Mouse (Mus musculus) forebrain, embryonic 15.5 days (tissue): ENCODE results near the gene Trip6. TPM values are rescaled to one million over a fixed set of nuclear protein-coding genes. Genes with fewer than 3 reads are reported as not detected.

Source experiments
- ATAC-seq: fragments of 200-750 bp; cut with Nextera tagmentation; replicated peaks from 2 replicates; pipeline ENCODE4 v1.8.0; 2017; ENCODE audit warnings: mild to moderate bottlenecking, moderate TSS enrichment, moderate library complexity
- H3K27ac ChIP-seq: fragments of 300-500 bp; sonication (generic); replicated peaks from 2 replicates; pipeline ENCODE4 v1.5.1; 2015; ENCODE audit warnings: mild to moderate bottlenecking, inconsistent platforms
- H3K27me3 ChIP-seq: fragments of 300-500 bp; sonication (generic); 2 replicates; pipeline ENCODE4 v1.6.1; 2015; ENCODE audit warnings: inconsistent platforms
- H3K36me3 ChIP-seq: fragments of 300-500 bp; sonication (generic); 2 replicates; pipeline ENCODE4 v1.6.1; 2015; ENCODE audit warnings: mild to moderate bottlenecking, inconsistent platforms
- H3K4me1 ChIP-seq: fragments of 300-500 bp; sonication (generic); 2 replicates; pipeline ENCODE4 v1.6.1; 2015; ENCODE audit warnings: inconsistent platforms
- H3K4me2 ChIP-seq: fragments of 300-500 bp; sonication (generic); replicated peaks from 2 replicates; pipeline ENCODE4 v1.6.1; 2015; ENCODE audit warnings: mild to moderate bottlenecking, inconsistent platforms
- H3K4me3 ChIP-seq: fragments of 300-500 bp; sonication (generic); 2 replicates; pipeline ENCODE4 v1.5.1; 2015; ENCODE audit warnings: mild to moderate bottlenecking, inconsistent platforms
- H3K9ac ChIP-seq: fragments of 300-500 bp; sonication (generic); replicated peaks from 2 replicates; pipeline ENCODE4 v1.6.1; 2015; ENCODE audit warnings: mild to moderate bottlenecking, inconsistent platforms
- H3K9me3 ChIP-seq: fragments of 300-500 bp; sonication (generic); 2 replicates; pipeline ENCODE4 v1.6.1; 2016; ENCODE audit warnings: inconsistent platforms
- WGBS: fragments of 180-500 bp; shearing (Covaris S2); methylation state at CpG from one replicate; pipeline ENCODE4 v1.1.7; 2015; ENCODE audit warnings: mixed read lengths; 5-methylcytosine and 5-hydroxymethylcytosine counted together
- polyA plus RNA-seq: library from polyadenylated mRNA; unstranded; fragments of >200 nt; fragmentation: Nextera tagmentation; extraction: Ambion mirVana; gene quantifications from 2 replicates; pipeline ENCODE4 v1.2.1, GENCODE M21; 2015

Trip6 gene
- polyA plus RNA-seq, 1 experiment from 2014 or later, result 19.1 TPM

- WGBS, result 67% methylated on average over 6 of the region's 6 CpGs
Measured at GRCm38 (mm10) chr5:137335066-137335465, 20.9 kb upstream of the Trip6 start.

GRCm38 (mm10) chr5:137334317-137334716, 20.1 kb upstream of the Trip6 start:
- peaks cover 28% of the 10 kb centered on the region for H3K4me1 ChIP-seq
- no peaks in the 10 kb centered on the region for H3K36me3 ChIP-seq
- H3K27ac ChIP-seq, result no peak overlapping the region
- 63% methylated on average over 10 of the region's 10 CpGs for WGBS
- no peaks in the 10 kb centered on the region for H3K27me3 ChIP-seq
- H3K4me2 ChIP-seq, result peak overlapping the region; percentile 98; the same call in 1 of the 2 replicates
- no peaks in the 10 kb centered on the region for H3K9me3 ChIP-seq
- H3K4me3 ChIP-seq, result no peak overlapping the region
- no peak overlapping the region for H3K9ac ChIP-seq
- no peak for ATAC-seq

More at GRCm38 (mm10) chr5:137335066-137335465, 20.9 kb upstream of the Trip6 start:
- Histone ChIP-seq H3K9me3 (no peaks in the 10 kb centered on the region), H3K9ac (no peak overlapping the region), H3K27ac (no peak overlapping the region), H3K36me3 (no peaks in the 10 kb centered on the region), H3K4me3 (no peak overlapping the region), H3K27me3 (no peaks in the 10 kb centered on the region), H3K4me2 (no peak overlapping the region), H3K4me1 (peaks cover 36% of the 10 kb centered on the region)
- no peak for ATAC-seq

GRCm38 (mm10) chr5:137333512-137334174, 19.4 kb upstream of the Trip6 start, which contains the start of gene Slc12a9:
TSS of gene Slc12a9 (minus strand) at chr5:137333597.
- no peaks in the 10 kb centered on the region for H3K9me3 ChIP-seq

GRCm38 (mm10) chr5:137332857-137333511, 18.8 kb upstream of the Trip6 start:
- WGBS, result 14% methylated on average over 15 of the region's 15 CpGs
- Histone ChIP-seq H3K36me3 (no peaks in the 10 kb centered on the region; the same call in 1 of the 2 replicates), H3K9me3 (no peaks in the 10 kb centered on the region), H3K9ac (peak overlapping the region; percentile 88), H3K27ac (no peak overlapping the region), H3K4me2 (peak overlapping the region; percentile 98), H3K4me1 (peaks cover 19% of the 10 kb centered on the region), H3K27me3 (no peaks in the 10 kb centered on the region), H3K4me3 (peak overlapping the region; percentile 58)
- ATAC-seq, result peak; percentile 28

More at GRCm38 (mm10) chr5:137333512-137334174, 19.4 kb upstream of the Trip6 start, which contains the start of gene Slc12a9:
- Histone ChIP-seq H3K4me3 (peak within 1 kb of the TSS; percentile 58), H3K27ac (peak within 1 kb of the TSS; percentile 25), H3K9ac (peak within 1 kb of the TSS; percentile 88), H3K4me2 (peak within 1 kb of the TSS; percentile 98), H3K27me3 (no peaks in the 10 kb centered on the region), H3K36me3 (no peaks in the 10 kb centered on the region), H3K4me1 (peaks cover 22% of the 10 kb centered on the region)
- ATAC-seq, result peak; percentile 88
- under 1% methylated on average over 44 of the region's 44 CpGs for WGBS

DNA sequence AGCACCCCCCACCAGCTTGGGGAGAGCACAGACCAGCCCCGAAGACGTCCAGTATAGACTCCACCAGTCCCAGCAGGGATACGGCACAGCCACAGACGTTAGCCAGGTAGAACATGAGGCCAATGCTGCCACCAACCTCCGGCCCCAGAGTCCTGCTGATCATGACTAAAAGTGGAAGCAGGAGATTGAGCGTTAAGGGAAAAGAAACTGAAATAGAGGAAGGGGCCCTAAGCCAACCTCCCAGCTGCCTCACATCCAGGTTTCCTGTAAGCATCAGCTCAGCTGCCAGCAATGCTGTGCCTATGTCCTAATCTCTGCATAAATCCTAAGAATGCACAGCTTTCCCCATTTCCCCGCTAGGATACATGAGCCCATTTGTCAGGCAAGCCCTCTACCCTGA, 16.7 kb upstream of the Trip6 start:
- Histone ChIP-seq H3K27me3 (no peaks in the 10 kb centered on the region), H3K4me1 (peaks cover 19% of the 10 kb centered on the region), H3K9me3 (no peaks in the 10 kb centered on the region), H3K36me3 (peaks cover 7% of the 10 kb centered on the region; the same call in 1 of the 2 replicates), H3K4me2 (no peak overlapping the region), H3K27ac (no peak overlapping the region), H3K9ac (no peak overlapping the region), H3K4me3 (no peak overlapping the region)
- WGBS, result 93% methylated on average over 7 of the region's 7 CpGs
- no peak for ATAC-seq

- Histone ChIP-seq H3K4me1 (no peaks in the 10 kb centered on the region), H3K36me3 (peaks cover 26% of the 10 kb centered on the region), H3K4me3 (no peak overlapping the region), H3K27me3 (no peaks in the 10 kb centered on the region), H3K9ac (no peak overlapping the region), H3K9me3 (no peaks in the 10 kb centered on the region), H3K4me2 (no peak overlapping the region), H3K27ac (no peak overlapping the region)
- 96% methylated on average over 3 of the region's 3 CpGs for WGBS
- no peak for ATAC-seq
Measured at GRCm38 (mm10) chr5:137320996-137321395, 6.8 kb upstream of the Trip6 start.

DNA sequence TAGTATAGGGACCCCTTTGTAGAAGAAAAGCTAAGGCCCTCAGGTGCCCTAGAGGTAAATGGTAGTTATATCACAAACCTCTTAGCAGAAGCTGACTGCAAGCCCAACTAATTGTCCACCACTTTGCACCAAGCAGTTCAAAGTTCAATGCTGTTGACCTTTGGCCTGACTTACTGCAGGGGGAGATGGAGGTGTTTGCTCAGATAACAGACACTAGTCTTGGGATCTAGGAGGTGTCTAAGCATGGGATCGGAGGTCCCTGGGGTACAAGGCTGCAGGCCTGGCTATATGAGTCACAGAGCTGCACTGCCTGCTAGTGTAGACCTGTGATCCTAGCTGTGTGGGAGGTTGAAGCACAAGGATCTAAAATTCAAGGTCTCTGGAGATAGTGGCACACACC, 4.4 kb upstream of the Trip6 start:
- no peak overlapping the region for H3K27ac ChIP-seq
- no peak overlapping the region for H3K4me3 ChIP-seq
- no peak for ATAC-seq
- H3K9me3 ChIP-seq, result no peaks in the 10 kb centered on the region
- H3K4me2 ChIP-seq, result no peak overlapping the region
- H3K9ac ChIP-seq, result no peak overlapping the region
- peaks cover 20% of the 10 kb centered on the region for H3K36me3 ChIP-seq
- H3K27me3 ChIP-seq, result no peaks in the 10 kb centered on the region
- H3K4me1 ChIP-seq, result peaks cover 20% of the 10 kb centered on the region
- 100% methylated on average over 1 of the region's 1 CpGs for WGBS

DNA sequence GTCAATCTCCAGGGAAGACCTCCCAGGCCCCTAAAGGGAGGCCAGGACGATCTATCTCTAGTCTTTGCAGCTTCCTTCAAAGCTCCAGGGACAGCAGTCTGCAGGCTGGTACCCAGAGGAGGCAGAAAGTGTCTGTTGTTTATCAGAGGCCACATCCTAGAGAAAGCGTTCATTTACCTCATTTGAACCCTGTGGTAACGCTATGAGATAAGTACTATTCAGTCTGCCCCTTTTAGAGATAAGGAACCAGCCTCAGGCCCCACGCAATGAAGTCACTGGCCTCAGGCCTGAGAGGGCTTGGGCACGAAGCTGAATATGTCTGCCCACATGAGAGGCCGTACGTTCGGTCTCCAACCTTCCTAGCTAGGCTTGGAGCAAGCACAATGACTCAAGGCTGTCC, 3.2 kb upstream of the Trip6 start:
- 95% methylated on average over 8 of the region's 8 CpGs for WGBS
- H3K36me3 ChIP-seq, result peaks cover 19% of the 10 kb centered on the region
- no peak overlapping the region for H3K4me2 ChIP-seq
- H3K27me3 ChIP-seq, result no peaks in the 10 kb centered on the region
- H3K9me3 ChIP-seq, result no peaks in the 10 kb centered on the region
- no peak for ATAC-seq
- H3K27ac ChIP-seq, result no peak overlapping the region
- peaks cover 27% of the 10 kb centered on the region for H3K4me1 ChIP-seq
- no peak overlapping the region for H3K4me3 ChIP-seq
- H3K9ac ChIP-seq, result no peak overlapping the region

DNA sequence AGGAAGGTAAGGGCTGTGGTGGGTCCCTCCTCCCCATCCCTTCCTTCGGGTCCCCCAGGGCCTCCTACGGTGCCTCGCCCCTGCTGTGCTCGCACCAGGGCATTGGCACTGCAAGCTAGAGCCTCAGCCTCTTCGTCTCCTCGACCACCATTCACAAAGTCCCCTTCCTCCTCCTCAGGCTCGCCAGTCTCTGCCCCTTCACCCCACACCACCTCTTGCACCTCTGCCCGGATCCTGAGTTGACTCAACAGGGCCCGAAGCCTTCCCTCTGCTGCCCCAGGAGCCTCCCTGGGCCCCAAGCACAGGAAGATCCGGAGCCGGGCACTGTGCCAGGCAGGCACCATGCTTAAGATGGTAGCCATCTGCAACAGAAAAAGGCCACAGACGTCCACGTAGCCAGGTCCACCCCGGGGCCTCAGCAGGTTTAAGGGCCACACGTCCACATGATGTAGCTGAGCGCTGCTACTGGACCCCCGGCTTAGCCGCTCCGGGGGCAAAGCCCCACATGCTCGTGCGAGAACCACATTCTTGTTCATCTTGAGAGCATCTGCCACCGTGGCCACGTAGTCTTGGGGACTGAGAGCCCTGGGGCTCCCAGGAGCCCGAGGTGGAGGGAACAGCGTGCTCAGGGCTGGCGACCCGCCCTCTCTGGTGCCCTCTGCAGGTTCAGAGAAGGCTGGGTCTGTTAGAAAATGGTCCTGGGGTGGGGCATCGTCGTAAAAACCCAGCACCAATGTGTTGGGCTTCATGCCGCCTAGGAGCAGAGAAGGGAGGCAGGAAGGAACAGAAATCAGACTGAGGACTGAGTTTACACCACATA, 1.1 kb upstream of the Trip6 start:
- Histone ChIP-seq H3K36me3 (peaks cover 10% of the 10 kb centered on the region), H3K4me3 (no peak overlapping the region), H3K9ac (peak overlapping the region; percentile 53; the same call in 1 of the 2 replicates), H3K27ac (0 out of 2 replicates have a peak overlapping the region, but pooled peaks have one; percentile 69), H3K4me2 (peak overlapping the region; percentile 62), H3K4me1 (peaks cover 27% of the 10 kb centered on the region), H3K9me3 (no peaks in the 10 kb centered on the region), H3K27me3 (no peaks in the 10 kb centered on the region)
- ATAC-seq, result no peak; the same call in 1 of the 2 replicates
- WGBS, result 35% methylated on average over 30 of the region's 30 CpGs

DNA sequence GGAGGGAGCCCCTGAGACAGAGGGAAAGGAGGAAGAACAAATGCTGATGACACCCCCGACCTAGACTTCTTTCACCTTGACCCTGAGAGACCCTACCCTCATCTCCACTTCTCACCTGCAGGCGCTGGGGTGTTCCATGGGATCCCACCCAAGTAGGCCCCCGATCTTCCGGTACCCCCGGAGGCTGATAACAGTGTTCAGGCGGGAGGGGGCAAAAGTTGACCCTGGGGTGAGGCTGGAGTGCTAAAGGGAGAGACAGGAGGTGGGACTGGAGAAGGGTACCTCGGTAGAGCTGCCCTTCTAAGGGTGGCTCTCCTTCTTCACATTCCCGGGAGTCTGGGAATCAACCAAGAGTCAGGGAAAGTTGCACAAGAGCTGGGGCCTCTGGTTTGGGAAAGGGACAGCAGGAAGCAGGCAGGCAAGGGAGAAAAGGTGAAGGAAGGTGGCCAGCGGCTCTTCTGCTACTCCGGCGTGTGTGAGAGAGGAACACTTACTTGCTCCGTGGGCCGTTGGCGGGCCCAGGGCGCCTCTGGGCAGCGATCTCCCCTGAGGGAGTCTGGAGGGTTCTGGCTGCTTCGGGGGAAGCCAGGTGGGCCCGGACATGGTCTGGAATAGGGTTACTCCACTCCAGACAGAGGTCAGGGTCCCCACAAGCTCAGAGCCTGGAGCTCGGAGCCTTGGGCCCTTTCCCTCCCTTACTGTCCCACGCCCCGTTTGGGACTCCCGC, 575 bp downstream of the Trip6 start:
- Histone ChIP-seq H3K9ac (peak overlapping the region; percentile 53), H3K9me3 (no peaks in the 10 kb centered on the region), H3K36me3 (peaks cover 7% of the 10 kb centered on the region; the same call in 1 of the 2 replicates), H3K4me1 (peaks cover 27% of the 10 kb centered on the region), H3K27ac (peak overlapping the region; percentile 62), H3K4me3 (peak overlapping the region; percentile 38), H3K4me2 (peak overlapping the region; percentile 62), H3K27me3 (no peaks in the 10 kb centered on the region)
- ATAC-seq, result peak; percentile 53; the same call in 1 of the 2 replicates
- WGBS, result 4% methylated on average over 22 of the region's 22 CpGs

DNA sequence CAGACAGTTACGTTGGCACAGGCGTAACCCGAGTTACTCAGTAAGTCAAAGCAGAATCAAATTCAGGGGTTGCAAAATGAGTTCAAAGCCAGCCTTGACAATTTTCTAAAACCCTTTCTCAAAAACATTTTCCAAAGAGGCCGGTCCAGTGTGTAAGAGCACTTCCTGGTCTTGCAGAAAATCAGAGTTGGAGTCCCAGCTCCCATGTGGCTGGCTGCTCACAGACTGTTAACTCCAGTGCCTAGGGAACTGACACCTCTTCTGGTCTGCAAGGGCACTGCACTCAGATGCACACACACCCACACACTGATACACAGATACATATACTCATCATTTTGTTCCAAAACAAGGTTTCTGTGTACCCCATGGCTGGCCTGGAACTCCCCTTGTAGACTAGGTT, 5.8 kb downstream of the Trip6 start:
- WGBS, result 95% methylated on average over 4 of the region's 4 CpGs
- peaks cover 46% of the 10 kb centered on the region for H3K4me1 ChIP-seq

More for the DNA sequence above, 5.8 kb downstream of the Trip6 start:
- Histone ChIP-seq H3K27ac (peak overlapping the region; percentile 96), H3K4me2 (peak overlapping the region; percentile 65), H3K27me3 (no peaks in the 10 kb centered on the region), H3K4me3 (peak overlapping the region; percentile 92; the same call in 1 of the 2 replicates), H3K36me3 (peaks cover 11% of the 10 kb centered on the region; the same call in 1 of the 2 replicates), H3K9ac (peak overlapping the region; percentile 97), H3K9me3 (no peaks in the 10 kb centered on the region)
- no peak for ATAC-seq
